Mouse (Mus musculus) heart, adult 2 months (tissue): ENCODE data around the gene Plxna2.

Experiments used
- CTCF ChIP-seq: fragments of 200-600 bp; IDR thresholded peaks from 2 replicates; pipeline ENCODE4 v1.8.1; 2022; ENCODE audit warnings: antibody characterized with exemption, mild to moderate bottlenecking, moderate library complexity
- POLR2A ChIP-seq: fragments of 200-500 bp; IDR thresholded peaks from 2 replicates; pipeline ENCODE4 v1.6.1; 2011; ENCODE audit warnings: mild to moderate bottlenecking, low read depth, low read length, control low read depth; ENCODE audit not compliant: insufficient read depth

- TF ChIP-seq CTCF (no peak), POLR2A (no peak)
Observed at GRCm38 (mm10) chr1:194764951-194765350, 146.9 kb downstream of the Plxna2 start.
